Mouse (Mus musculus) adrenal gland, postnatal 14 days (tissue): ENCODE results near the gene Tanc1. TPM values are rescaled to one million over a fixed set of nuclear protein-coding genes. Genes with fewer than 3 reads are reported as not detected.

Experiments used
- DNase-seq: peaks from one replicate; pipeline ENCODE4 v3.0.0; 2021; ENCODE audit warnings: mixed read lengths
- total RNA-seq: library from RNA; stranded (reverse); gene quantifications from 2 replicates; pipeline ENCODE4 v1.2.3, GENCODE M21; 2021

Tanc1 gene
- total RNA-seq, 1 experiment from 2014 or later, result 19.9 TPM

GRCm38 (mm10) chr2:59889699-59890098, 277.9 kb downstream of the Tanc1 start:
- DNase-seq, result no peak

Other genes with a start within 250 kb of the Tanc1 start
- gene Dapl1, start 127.4 kb upstream of the Tanc1 start, total RNA-seq, result 8.9 TPM in 1 of 2 replicates, not detected in the other